Mouse (Mus musculus) lung, postnatal 0 days (tissue): ENCODE data around the gene Btbd2. TPM values are rescaled to one million over a fixed set of nuclear protein-coding genes. Genes with fewer than 3 reads are reported as not detected.
A peak's percentile ranks its signal among the peaks of the same experiment; 100 is the strongest.
"Not testable (repeated sequence)": the region's sequence is repeated elsewhere in the genome, so short reads cannot be mapped to it uniquely, and the experiment has no call there.

Experiments
- ATAC-seq: fragments of 200-750 bp; cut with Nextera tagmentation; 2 replicates; pipeline ENCODE4 v1.8.0; 2017; ENCODE audit warnings: moderate library complexity
- DNase-seq: peaks from one replicate; pipeline ENCODE4 v3.0.0-alpha.2; 2016; ENCODE audit warnings: low spot score
- H3K27ac ChIP-seq: fragments of 300-500 bp; sonication (generic); 2 replicates; pipeline ENCODE4 v1.5.1; 2014; ENCODE audit warnings: antibody characterized with exemption, mild to moderate bottlenecking, low read length, mixed read lengths
- H3K27me3 ChIP-seq: fragments of 300-500 bp; sonication (generic); replicated peaks from 2 replicates; pipeline ENCODE4 v1.6.1; 2014; ENCODE audit warnings: low read length, mixed read lengths; ENCODE audit not compliant: insufficient read depth
- H3K36me3 ChIP-seq: fragments of 300-500 bp; sonication (generic); 2 replicates; pipeline ENCODE4 v1.6.1; 2014; ENCODE audit warnings: low read length, mixed read lengths; ENCODE audit not compliant: insufficient read depth
- H3K4me1 ChIP-seq: fragments of 300-500 bp; sonication (generic); 2 replicates; pipeline ENCODE4 v1.6.1; 2014; ENCODE audit warnings: antibody characterized with exemption, low read depth, low read length, mixed read lengths; ENCODE audit not compliant: insufficient read depth
- H3K4me2 ChIP-seq: fragments of 300-500 bp; sonication (generic); replicated peaks from 2 replicates; pipeline ENCODE4 v1.6.1; 2014; ENCODE audit warnings: low read depth, mild to moderate bottlenecking, low read length, moderate library complexity, mixed read lengths
- H3K4me3 ChIP-seq: fragments of 300-500 bp; sonication (generic); 2 replicates; pipeline ENCODE4 v1.5.1; 2014; ENCODE audit warnings: low read depth, low read length
- H3K9ac ChIP-seq: fragments of 300-500 bp; sonication (generic); replicated peaks from 2 replicates; pipeline ENCODE4 v1.6.1; 2014; ENCODE audit warnings: low read depth, mild to moderate bottlenecking
- H3K9me3 ChIP-seq: fragments of 300-500 bp; sonication (generic); 2 replicates; pipeline ENCODE4 v1.6.1; 2016; ENCODE audit warnings: low read length, mixed read lengths
- CTCF ChIP-seq: IDR thresholded peaks from 2 replicates; pipeline ENCODE4 v1.5.1; 2016; ENCODE audit warnings: antibody characterized with exemption, mild to moderate bottlenecking
- EP300 ChIP-seq: IDR thresholded peaks from 2 replicates; pipeline ENCODE4 v1.6.1; 2016; ENCODE audit warnings: antibody characterized with exemption, mild to moderate bottlenecking, control low read depth
- WGBS: fragments of 180-500 bp; shearing (Covaris S2); extraction: QIAGEN DNeasy Blood & Tissue Kit; methylation state at CpG from one replicate; pipeline ENCODE4 v1.1.7; 2014; 5-methylcytosine and 5-hydroxymethylcytosine counted together
- polyA plus RNA-seq: library from polyadenylated mRNA; unstranded; fragments of >200 nt; fragmentation: Nextera tagmentation; extraction: Ambion mirVana; gene quantifications from 2 replicates; pipeline ENCODE4 v1.2.1, GENCODE M21; 2015

Gene Btbd2
- polyA plus RNA-seq, 1 experiment from 2014 or later, result 42.9 TPM

DNA sequence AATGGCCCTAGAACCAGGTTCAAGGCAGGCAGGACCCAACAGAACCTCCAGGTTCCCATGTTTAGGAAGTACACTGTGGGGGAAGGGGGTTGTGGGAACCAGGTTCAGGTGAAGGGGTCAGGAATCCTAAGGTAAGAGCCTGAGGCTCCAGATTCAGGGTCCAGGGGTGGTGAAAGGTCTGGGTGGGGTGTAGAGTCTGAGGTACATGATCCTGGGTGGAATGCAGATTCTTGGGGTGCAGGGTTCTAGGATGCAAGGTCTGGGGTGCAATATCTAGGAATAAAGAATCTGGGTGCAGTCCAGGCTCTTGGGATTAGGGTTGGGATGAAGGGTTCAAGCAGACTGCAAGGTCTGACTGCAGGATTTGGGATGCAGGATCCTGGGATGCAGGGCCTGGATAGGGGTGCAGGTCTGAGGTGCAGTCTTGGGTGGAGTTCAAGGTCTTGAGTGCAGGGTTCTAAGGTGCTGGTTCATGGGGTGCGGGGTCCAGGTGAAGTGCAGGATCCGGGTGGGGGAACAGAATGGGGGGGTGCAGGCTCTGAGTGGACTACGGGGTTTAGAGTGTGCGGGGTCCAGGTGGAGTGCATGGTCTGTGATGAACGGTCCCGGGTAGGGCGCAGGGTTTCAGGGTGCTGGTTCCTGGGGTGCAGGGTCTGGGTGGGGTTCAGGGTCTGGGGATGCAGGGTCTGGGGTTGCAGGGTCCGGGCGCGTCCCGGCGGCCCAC is 1.3 kb downstream of the Btbd2 start:
- 1% methylated on average over 12 of the region's 12 CpGs for WGBS

DNA sequence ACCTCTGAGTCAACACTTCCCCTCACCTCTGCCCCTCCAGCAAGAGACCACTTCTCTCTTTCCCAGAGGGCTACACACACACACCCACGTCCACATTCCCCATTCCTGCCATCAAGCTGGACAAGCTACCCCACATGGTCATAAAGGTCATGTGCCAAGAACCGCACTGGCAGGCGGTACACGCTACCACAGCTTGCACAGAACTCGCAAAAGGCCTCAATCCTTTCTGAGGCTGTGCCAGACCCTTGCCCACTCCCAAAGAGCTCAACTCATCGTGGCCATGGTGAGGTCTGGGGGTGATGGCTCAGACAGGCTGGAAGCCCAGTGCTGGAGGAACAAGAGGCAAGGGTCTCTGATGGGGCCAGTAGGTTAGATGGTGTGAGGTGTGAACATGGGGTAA is 2.0 kb downstream of the Btbd2 start:
- TF ChIP-seq CTCF, result no peak
- TF ChIP-seq EP300, result no peak
- Histone ChIP-seq H3K27ac (no peak overlapping the region), H3K9me3 (no peaks in the 10 kb centered on the region), H3K9ac (no peak overlapping the region), H3K27me3 (no peaks in the 10 kb centered on the region), H3K4me3 (no peak overlapping the region), H3K4me2 (peak overlapping the region; percentile 97; the same call in 1 of the 2 replicates), H3K36me3 (no peaks in the 10 kb centered on the region), H3K4me1 (peaks cover 5% of the 10 kb centered on the region; the same call in 1 of the 2 replicates)
- DNase-seq (no peak), ATAC-seq (no peak)
- 70% methylated on average over 6 of the region's 6 CpGs for WGBS

More for the DNA sequence above, 1.3 kb downstream of the Btbd2 start:
- no peaks in the 10 kb centered on the region for H3K27me3 ChIP-seq
- no peak for TF ChIP-seq EP300
- TF ChIP-seq CTCF, result no peak
- H3K36me3 ChIP-seq, result no peaks in the 10 kb centered on the region
- DNase-seq, result no peak
- H3K9ac ChIP-seq, result peak overlapping the region; percentile 89
- ATAC-seq, result no peak
- H3K4me2 ChIP-seq, result peak overlapping the region; percentile 97
- peak overlapping the region; percentile 87 for H3K4me3 ChIP-seq
- H3K27ac ChIP-seq, result peak overlapping the region; percentile 77
- peaks cover 5% of the 10 kb centered on the region; the same call in 1 of the 2 replicates for H3K4me1 ChIP-seq
- H3K9me3 ChIP-seq, result no peaks in the 10 kb centered on the region

DNA sequence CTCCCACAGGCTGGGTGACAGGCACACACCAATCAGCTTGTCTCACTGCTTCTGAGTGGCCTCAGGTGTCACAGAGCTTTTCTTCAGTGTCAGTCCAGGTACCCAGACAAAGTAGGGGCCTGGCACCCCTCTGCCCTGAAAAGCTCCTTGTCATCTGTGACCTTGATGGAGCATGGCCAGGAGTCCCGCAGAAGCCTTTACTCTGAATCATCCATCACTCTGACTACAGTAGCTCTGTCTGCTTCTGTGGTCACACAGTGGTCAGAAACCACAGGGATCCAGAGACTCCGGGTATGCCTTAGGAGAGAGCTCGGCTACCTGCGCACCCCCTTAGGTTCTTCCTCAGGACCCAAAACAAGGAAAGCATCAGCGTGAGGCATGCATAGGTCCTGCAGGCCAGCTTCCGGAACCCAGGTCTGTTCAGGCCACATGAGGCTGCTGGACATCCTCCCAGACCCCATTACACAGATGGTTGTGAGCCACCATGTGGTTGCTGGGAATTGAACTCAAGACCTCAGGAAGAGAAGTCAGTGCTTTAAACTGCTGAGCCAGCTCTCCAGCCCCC is 3.6 kb downstream of the Btbd2 start:
- no peaks in the 10 kb centered on the region for H3K9me3 ChIP-seq
- ATAC-seq (no peak), DNase-seq (no peak)
- no peak overlapping the region for H3K9ac ChIP-seq
- 83% methylated on average over 6 of the region's 6 CpGs for WGBS
- H3K4me2 ChIP-seq, result no peak overlapping the region
- no peak overlapping the region for H3K27ac ChIP-seq
- no peaks in the 10 kb centered on the region for H3K36me3 ChIP-seq
- H3K4me1 ChIP-seq, result peaks cover 5% of the 10 kb centered on the region; the same call in 1 of the 2 replicates
- H3K4me3 ChIP-seq, result no peak overlapping the region
- H3K27me3 ChIP-seq, result no peaks in the 10 kb centered on the region
- no peak for TF ChIP-seq EP300
- TF ChIP-seq CTCF, result no peak

DNA sequence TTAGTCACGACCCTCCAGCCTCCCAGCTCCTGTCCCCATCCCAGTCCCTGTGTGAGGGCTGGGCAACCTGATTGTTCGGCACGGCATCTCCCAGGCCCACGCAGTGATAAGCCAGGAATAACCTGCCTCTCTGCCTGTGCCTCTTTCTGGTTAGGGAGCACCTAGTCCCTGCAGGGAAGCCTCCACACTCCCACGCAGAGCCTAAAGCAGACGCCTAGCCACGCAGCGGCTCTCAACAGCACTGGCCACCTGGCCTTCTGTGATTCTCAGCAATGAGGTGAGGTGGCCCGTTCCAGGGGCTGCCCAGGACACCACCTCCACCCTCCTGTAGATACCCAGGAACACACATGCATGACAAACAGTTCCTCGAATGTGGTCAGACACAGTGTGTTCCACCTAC is 6.5 kb downstream of the Btbd2 start:
- ATAC-seq, result no peak
- TF ChIP-seq EP300 (no peak), CTCF (no peak)
- H3K27ac ChIP-seq, result no peak overlapping the region
- no peak overlapping the region for H3K9ac ChIP-seq
- WGBS, result 92% methylated on average over 10 of the region's 10 CpGs
- no peaks in the 10 kb centered on the region for H3K9me3 ChIP-seq
- H3K4me2 ChIP-seq, result no peak overlapping the region
- no peak for DNase-seq
- H3K4me1 ChIP-seq, result peaks cover 2% of the 10 kb centered on the region; the same call in 1 of the 2 replicates
- H3K4me3 ChIP-seq, result no peak overlapping the region
- 0 out of 2 replicates have a peak, but pooled peaks cover 8% of the 10 kb centered on the region for H3K36me3 ChIP-seq
- no peaks in the 10 kb centered on the region for H3K27me3 ChIP-seq

DNA sequence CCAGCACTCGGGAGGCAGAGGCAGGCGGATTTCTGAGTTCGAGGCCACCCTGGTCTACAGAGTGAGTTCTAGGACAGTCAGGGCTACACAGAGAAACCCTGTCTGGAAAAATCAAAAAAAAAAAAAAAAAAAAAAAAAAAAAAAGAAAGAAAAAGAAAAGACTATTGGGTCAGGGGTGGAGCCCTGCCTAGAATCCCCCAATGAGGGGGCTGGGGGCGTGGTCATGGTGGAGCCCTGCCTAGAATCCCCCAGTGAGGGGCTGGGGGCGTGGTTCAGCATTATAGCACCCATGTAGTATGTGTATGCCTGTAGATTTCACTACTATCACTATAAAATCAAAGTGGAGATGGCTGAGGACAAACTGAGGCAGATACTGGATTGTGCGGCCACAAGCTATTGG is 7.0 kb downstream of the Btbd2 start:
- 83% methylated on average over 6 of the region's 6 CpGs for WGBS
- H3K27ac ChIP-seq, H3K9me3 ChIP-seq, H3K4me2 ChIP-seq, H3K9ac ChIP-seq, H3K4me1 ChIP-seq, H3K36me3 ChIP-seq, ATAC-seq, DNase-seq, H3K4me3 ChIP-seq, H3K27me3 ChIP-seq: not testable (repeated sequence)

DNA sequence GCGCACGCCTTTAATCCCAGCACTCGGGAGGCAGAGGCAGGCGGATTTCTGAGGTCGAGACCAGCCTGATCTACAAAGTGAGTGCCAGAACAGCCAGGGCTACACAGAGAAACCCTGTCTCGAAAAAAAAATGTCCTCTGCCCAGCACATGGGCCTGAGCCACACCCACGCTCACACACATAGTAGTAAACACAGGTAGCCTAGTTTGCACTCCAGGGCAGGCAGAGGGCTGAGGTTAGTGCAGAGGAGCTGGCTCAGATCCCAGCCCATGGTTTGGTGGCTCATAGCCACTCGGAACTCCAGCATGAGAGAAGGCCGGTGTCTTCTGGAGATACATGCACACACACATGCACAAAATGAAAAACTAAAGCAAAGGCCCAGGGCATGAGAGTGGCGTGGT is 9.9 kb downstream of the Btbd2 start:
- Histone ChIP-seq H3K4me3 (no peak overlapping the region), H3K36me3 (peaks cover 16% of the 10 kb centered on the region; the same call in 1 of the 2 replicates), H3K27me3 (no peaks in the 10 kb centered on the region), H3K27ac (no peak overlapping the region), H3K4me1 (no peaks in the 10 kb centered on the region), H3K9me3 (no peaks in the 10 kb centered on the region), H3K4me2 (no peak overlapping the region), H3K9ac (no peak overlapping the region)
- TF ChIP-seq EP300 (no peak), CTCF (no peak)
- no peak for DNase-seq
- no peak for ATAC-seq
- WGBS, result 92% methylated on average over 10 of the region's 10 CpGs
